Mouse (Mus musculus) urinary bladder, postnatal 10 days (tissue): ENCODE measurements at regions not wholly inside any gene's neighbourhood (a gene's known extent, or its start where the extent isn't known, plus 50 kb on each side); places are given as distances from the start of the nearest gene placed in this dataset.

Experiments used
- DNase-seq: peaks from one replicate; pipeline ENCODE4 v3.0.0; 2022; ENCODE audit warnings: low spot score

- DNase-seq, result no peak
Observed at GRCm38 (mm10) chr12:118784643-118785042, 61.5 kb upstream of the Sp8 start.

GRCm38 (mm10) chr12:118781978-118782377 is 64.2 kb upstream of the Sp8 start:
- DNase-seq, result no peak

- DNase-seq, result no peak
Observed at GRCm38 (mm10) chr12:118775463-118776064, 70.6 kb upstream of the Sp8 start.

GRCm38 (mm10) chr12:118772790-118773189 is 73.3 kb upstream of the Sp8 start:
- no peak for DNase-seq

- DNase-seq, result no peak
Observed at GRCm38 (mm10) chr12:118766472-118766871, 79.7 kb upstream of the Sp8 start.

GRCm38 (mm10) chr12:118754076-118754475 is 92.1 kb upstream of the Sp8 start:
- no peak for DNase-seq

- no peak for DNase-seq
Observed at GRCm38 (mm10) chr12:118739103-118739502, 107.0 kb upstream of the Sp8 start.

GRCm38 (mm10) chr12:118725891-118726290 is 120.2 kb upstream of the Sp8 start:
- DNase-seq, result no peak

- DNase-seq, result no peak
Observed at GRCm38 (mm10) chr12:118719878-118720573, 126.1 kb upstream of the Sp8 start.

GRCm38 (mm10) chr12:118716824-118717223 is 129.3 kb upstream of the Sp8 start:
- no peak for DNase-seq

GRCm38 (mm10) chr12:118706626-118707025 is 139.5 kb upstream of the Sp8 start:
- DNase-seq, result no peak

- DNase-seq, result no peak
Observed at GRCm38 (mm10) chr12:118704826-118705225, 141.3 kb upstream of the Sp8 start.

GRCm38 (mm10) chr12:118703730-118704129 is 142.4 kb upstream of the Sp8 start:
- DNase-seq, result no peak

GRCm38 (mm10) chr12:118703068-118703662 is 143.0 kb upstream of the Sp8 start:
- no peak for DNase-seq

GRCm38 (mm10) chr12:118701838-118702237 is 144.3 kb upstream of the Sp8 start:
- DNase-seq, result no peak

- no peak for DNase-seq
Observed at GRCm38 (mm10) chr12:118698110-118698509, 148.0 kb upstream of the Sp8 start.

GRCm38 (mm10) chr12:118694701-118695100 is 151.4 kb upstream of the Sp8 start:
- DNase-seq, result no peak

- no peak for DNase-seq
Observed at GRCm38 (mm10) chr12:118682902-118683301, 163.2 kb upstream of the Sp8 start.

GRCm38 (mm10) chr12:118677989-118678388 is 168.1 kb upstream of the Sp8 start:
- DNase-seq, result no peak

- no peak for DNase-seq
Observed at GRCm38 (mm10) chr12:118661575-118661974, 184.6 kb upstream of the Sp8 start.

GRCm38 (mm10) chr12:118661214-118661486 is 185.0 kb upstream of the Sp8 start:
- no peak for DNase-seq

- DNase-seq, result no peak
Observed at GRCm38 (mm10) chr12:118660384-118661213, 185.5 kb upstream of the Sp8 start.
